Mouse (Mus musculus) stomach, postnatal 0 days (tissue): ENCODE results near the gene Dlgap1. TPM values are rescaled to one million over a fixed set of nuclear protein-coding genes. Genes with fewer than 3 reads are reported as not detected.

Source experiments
- ATAC-seq: fragments of 200-750 bp; cut with Nextera tagmentation; 2 replicates; pipeline ENCODE4 v1.8.0; 2017; ENCODE audit not compliant: low FRiP score, low TSS enrichment
- DNase-seq: peaks from one replicate; pipeline ENCODE4 v3.0.0-alpha.2; 2016; ENCODE audit warnings: low spot score
- H3K27ac ChIP-seq: fragments of 300-500 bp; sonication (generic); replicated peaks from 2 replicates; pipeline ENCODE4 v1.5.1; 2014; ENCODE audit warnings: mild to moderate bottlenecking, control low read depth
- H3K27me3 ChIP-seq: fragments of 300-500 bp; sonication (generic); 2 replicates; pipeline ENCODE4 v1.6.1; 2014; ENCODE audit warnings: low read length; ENCODE audit not compliant: control insufficient read depth, insufficient read depth
- H3K36me3 ChIP-seq: fragments of 300-500 bp; sonication (generic); 2 replicates; pipeline ENCODE4 v1.6.1; 2014; ENCODE audit warnings: low read length, mixed read lengths; ENCODE audit not compliant: control insufficient read depth, insufficient read depth
- H3K4me1 ChIP-seq: fragments of 300-500 bp; sonication (generic); replicated peaks from 2 replicates; pipeline ENCODE4 v1.6.1; 2014; ENCODE audit warnings: antibody characterized with exemption; ENCODE audit not compliant: control insufficient read depth, insufficient read depth
- H3K4me2 ChIP-seq: fragments of 300-500 bp; sonication (generic); replicated peaks from 2 replicates; pipeline ENCODE4 v1.6.1; 2014; ENCODE audit warnings: low read depth, mild to moderate bottlenecking, control low read depth, moderate library complexity
- H3K4me3 ChIP-seq: fragments of 300-500 bp; sonication (generic); 2 replicates; pipeline ENCODE4 v1.5.1; 2014; ENCODE audit warnings: low read depth, low read length, control low read depth
- H3K9ac ChIP-seq: fragments of 300-500 bp; sonication (generic); 2 replicates; pipeline ENCODE4 v1.6.1; 2014; ENCODE audit warnings: mild to moderate bottlenecking, low read length, control low read depth, mixed read lengths
- H3K9me3 ChIP-seq: fragments of 300-500 bp; sonication (generic); 2 replicates; pipeline ENCODE4 v1.6.1; 2016; ENCODE audit warnings: low read length; ENCODE audit not compliant: control insufficient read depth
- CTCF ChIP-seq: IDR thresholded peaks from 2 replicates; pipeline ENCODE4 v1.5.1; 2016; ENCODE audit warnings: antibody characterized with exemption, low read depth, mild to moderate bottlenecking, moderate library complexity
- EP300 ChIP-seq: optimal IDR thresholded peaks from 2 replicates; pipeline ENCODE3; 2016; ENCODE audit warnings: antibody characterized with exemption
- WGBS: fragments of 180-500 bp; shearing (Covaris S2); extraction: QIAGEN DNeasy Blood & Tissue Kit; methylation state at CpG from one replicate; pipeline ENCODE4 v1.1.7; 2014; 5-methylcytosine and 5-hydroxymethylcytosine counted together
- polyA plus RNA-seq: library from polyadenylated mRNA; unstranded; fragments of >200 nt; fragmentation: Nextera tagmentation; extraction: Ambion mirVana; gene quantifications from 2 replicates; pipeline ENCODE4 v1.2.1, GENCODE M21; 2015

Dlgap1 gene
- polyA plus RNA-seq, 1 experiment from 2014 or later = 1.6 TPM

DNA sequence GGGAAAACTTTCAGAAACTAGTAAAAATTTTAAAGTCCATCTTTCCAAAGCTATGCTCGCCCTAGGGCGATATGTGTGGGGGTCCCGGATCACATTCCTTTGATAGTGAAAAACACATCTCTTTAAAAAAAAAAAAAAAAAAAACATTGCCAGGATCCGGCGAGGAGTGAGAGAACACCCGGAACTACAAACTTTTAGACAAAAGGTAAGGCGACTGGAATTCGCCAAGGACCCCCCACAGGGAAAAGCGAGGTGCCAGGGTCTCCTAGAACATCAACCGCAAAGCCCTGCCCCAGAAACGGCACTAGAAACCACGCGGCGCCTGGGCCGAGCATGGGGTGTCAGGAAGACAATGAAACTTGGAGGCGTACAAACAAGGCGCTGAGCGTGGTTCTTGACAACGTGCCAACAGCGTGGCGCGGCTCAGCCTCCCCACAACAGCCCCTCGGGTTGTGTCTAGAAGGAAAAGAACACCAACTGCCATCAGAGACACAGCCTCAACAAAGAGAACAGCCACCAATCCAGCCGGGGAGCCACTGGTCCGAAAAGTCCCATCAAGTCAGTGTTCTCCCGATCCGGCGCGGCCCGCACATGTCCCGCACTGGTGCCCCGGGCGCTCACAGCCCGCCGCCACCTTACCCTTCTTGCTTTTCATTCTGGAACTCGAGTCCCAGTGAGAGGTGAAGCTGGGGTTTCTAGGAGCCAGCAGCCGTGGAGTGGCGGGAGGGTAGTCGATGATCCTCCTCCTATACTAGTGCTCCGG, 881.5 kb downstream of the Dlgap1 start:
- Histone ChIP-seq H3K27me3 (no peaks in the 10 kb centered on the region), H3K27ac (peak overlapping the region; percentile 98), H3K4me1 (peaks cover 4% of the 10 kb centered on the region), H3K36me3 (no peaks in the 10 kb centered on the region), H3K9me3 (no peaks in the 10 kb centered on the region), H3K9ac (peak overlapping the region; percentile 87), H3K4me3 (peak overlapping the region; percentile 66), H3K4me2 (peak overlapping the region; percentile 97)
- ATAC-seq (no peak), DNase-seq (peak; percentile 79)
- TF ChIP-seq EP300 = no peak
- TF ChIP-seq CTCF = no peak
- WGBS = under 1% methylated on average over 40 of the region's 40 CpGs

GRCm38 (mm10) chr17:70850996-70851991, 882.4 kb downstream of the Dlgap1 start:
- H3K9ac ChIP-seq = peak overlapping the region; percentile 87
- H3K4me2 ChIP-seq = peak overlapping the region; percentile 97
- ATAC-seq = peak; percentile 63
- H3K9me3 ChIP-seq = no peaks in the 10 kb centered on the region
- H3K27ac ChIP-seq = peak overlapping the region; percentile 98
- no peak for TF ChIP-seq CTCF
- TF ChIP-seq EP300 = no peak
- H3K27me3 ChIP-seq = no peaks in the 10 kb centered on the region
- peak overlapping the region; percentile 66 for H3K4me3 ChIP-seq
- H3K4me1 ChIP-seq = peaks cover 2% of the 10 kb centered on the region; the same call in 1 of the 2 replicates
- no peaks in the 10 kb centered on the region for H3K36me3 ChIP-seq
- DNase-seq = peak; percentile 85
- under 1% methylated on average over 48 of the region's 54 CpGs for WGBS

GRCm38 (mm10) chr17:70852011-70852685, 883.3 kb downstream of the Dlgap1 start:
- Histone ChIP-seq H3K9ac (peak overlapping the region; percentile 87), H3K27ac (peak overlapping the region; percentile 98), H3K4me2 (peak overlapping the region; percentile 97), H3K4me1 (no peaks in the 10 kb centered on the region), H3K4me3 (peak overlapping the region; percentile 66), H3K9me3 (no peaks in the 10 kb centered on the region), H3K27me3 (no peaks in the 10 kb centered on the region), H3K36me3 (no peaks in the 10 kb centered on the region)
- 0% methylated on average over 29 of the region's 29 CpGs for WGBS
- TF ChIP-seq CTCF = peak; percentile 38
- TF ChIP-seq EP300 = no peak
- DNase-seq = peak; percentile 71
- ATAC-seq = 0 out of 2 replicates have a peak, but pooled peaks have one; percentile 8

- H3K4me2 ChIP-seq = peak overlapping the region; percentile 97
- no peaks in the 10 kb centered on the region for H3K36me3 ChIP-seq
- peak overlapping the region; percentile 66 for H3K4me3 ChIP-seq
- peak overlapping the region; percentile 87 for H3K9ac ChIP-seq
- peak overlapping the region; percentile 98 for H3K27ac ChIP-seq
- TF ChIP-seq EP300 (no peak), CTCF (peak; percentile 22; the same call in 1 of the 2 replicates)
- H3K27me3 ChIP-seq = no peaks in the 10 kb centered on the region
- no peaks in the 10 kb centered on the region for H3K4me1 ChIP-seq
- under 1% methylated on average over 51 of the region's 51 CpGs for WGBS
- DNase-seq (peak; percentile 94), ATAC-seq (peak; percentile 84)
- H3K9me3 ChIP-seq = no peaks in the 10 kb centered on the region
Observed at GRCm38 (mm10) chr17:70852686-70853386, 884.0 kb downstream of the Dlgap1 start.

DNA sequence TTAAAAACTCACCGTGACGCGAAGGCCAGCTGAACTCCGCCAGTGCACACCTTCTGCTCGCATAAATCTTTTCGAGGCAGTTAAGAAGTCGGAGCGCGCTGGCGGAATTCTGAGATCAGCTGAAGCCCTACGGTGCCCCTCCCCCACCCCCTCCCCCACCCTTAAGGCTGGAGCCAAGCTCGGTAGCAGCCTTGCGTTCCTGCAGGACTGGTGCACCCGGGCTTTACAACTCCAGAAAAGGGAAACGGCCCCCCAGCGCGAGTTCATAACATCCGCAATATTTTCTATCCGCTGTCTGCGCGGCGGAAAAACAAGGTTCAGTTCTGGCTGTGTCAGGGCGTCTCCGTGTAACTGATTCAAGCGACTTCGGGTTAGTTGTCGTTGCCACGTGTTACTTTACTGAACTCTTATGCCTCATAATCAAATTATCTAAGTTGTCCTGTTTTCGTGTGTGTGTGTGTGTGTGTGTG, 884.6 kb downstream of the Dlgap1 start, which contains the start of gene Tgif1:
Gene Tgif1, minus strand, starts transcription at position 111 of the 470 bp plus-strand sequence.
- WGBS = 1% methylated on average over 29 of the region's 29 CpGs
- peak within 1 kb of the TSS; percentile 87 for H3K9ac ChIP-seq
- TF ChIP-seq CTCF (no peak), EP300 (peak; percentile 30)
- no peaks in the 10 kb centered on the region for H3K9me3 ChIP-seq
- H3K27me3 ChIP-seq = no peaks in the 10 kb centered on the region
- ATAC-seq (peak; percentile 7; the same call in 1 of the 2 replicates), DNase-seq (peak; percentile 76)
- H3K4me1 ChIP-seq = no peaks in the 10 kb centered on the region
- no peaks in the 10 kb centered on the region for H3K36me3 ChIP-seq
- H3K4me2 ChIP-seq = peak within 1 kb of the TSS; percentile 97
- H3K27ac ChIP-seq = peak within 1 kb of the TSS; percentile 98
- H3K4me3 ChIP-seq = peak within 1 kb of the TSS; percentile 66
